Mouse (Mus musculus): ENCODE data around the gene Sun2. TPM values are rescaled to one million over a fixed set of nuclear protein-coding genes. Genes with fewer than 3 reads are reported as not detected.

Gene Sun2
- polyA plus RNA-seq, 1 experiment = 18.5 TPM

GRCm38 (mm10) chr15:79683707-79684465 is 58.5 kb downstream of the Sun2 start:
- Histone ChIP-seq H3K27ac (ENCODE audit: insufficient read depth, low read depth, low read length) (peak overlapping the region; percentile 39; the same call in 1 of the 2 replicates), H3K4me3 (ENCODE audit: low read depth, low read length) (0 out of 2 replicates have a peak overlapping the region, but pooled peaks have one; percentile 9), H3K27me3 (ENCODE audit: control insufficient read depth, insufficient read depth, low read length) (no peaks in the 10 kb centered on the region), H3K4me1 (ENCODE audit: control insufficient read depth, insufficient read depth, insufficient read length, low read length) (peaks cover 30% of the 10 kb centered on the region; the same call in 1 of the 2 replicates), H3K36me3 (ENCODE audit: control insufficient read depth, insufficient read depth, low read length) (0 out of 2 replicates have a peak, but pooled peaks cover 2% of the 10 kb centered on the region)
- TF ChIP-seq POLR2A (IDR thresholded peaks at IDR 0.05; ENCODE audit: low read depth, low read length) (no peak), CTCF (IDR thresholded peaks at IDR 0.05; ENCODE audit: extremely low read depth, insufficient read length, insufficient replicate concordance, low read depth, low read length) (no peak)
- 31% methylated on average over 19 of the region's 19 CpGs for WGBS

DNA sequence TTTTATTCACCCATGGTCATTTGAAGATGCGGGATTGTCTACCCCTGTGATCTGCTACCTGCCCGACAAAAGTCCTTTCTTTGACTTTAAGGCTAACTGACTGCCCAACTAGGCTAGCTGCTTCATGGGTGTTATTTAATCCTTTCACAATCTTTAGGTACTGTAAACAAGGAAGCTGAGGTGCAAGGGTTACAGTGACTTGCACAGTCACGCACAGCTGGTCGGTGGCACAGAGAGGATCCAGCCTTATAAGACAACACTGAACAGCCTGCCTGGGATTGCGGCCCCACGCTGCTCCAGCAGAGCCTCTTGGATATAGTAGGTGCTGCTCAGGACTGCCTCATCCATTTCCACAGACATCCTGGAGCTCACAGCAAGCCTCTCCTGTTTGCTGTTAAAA is 59.2 kb downstream of the Sun2 start:
- H3K4me3 ChIP-seq (ENCODE audit: low read depth, low read length) = no peak overlapping the region
- TF ChIP-seq CTCF (IDR thresholded peaks at IDR 0.05; ENCODE audit: extremely low read depth, insufficient read length, insufficient replicate concordance, low read depth, low read length) = no peak
- no peak for TF ChIP-seq POLR2A (IDR thresholded peaks at IDR 0.05; ENCODE audit: low read depth, low read length)
- H3K27me3 ChIP-seq (ENCODE audit: control insufficient read depth, insufficient read depth, low read length) = no peaks in the 10 kb centered on the region
- 36% methylated on average over 6 of the region's 6 CpGs for WGBS
- H3K27ac ChIP-seq (ENCODE audit: insufficient read depth, low read depth, low read length) = peak overlapping the region; percentile 36; the same call in 1 of the 2 replicates
- 0 out of 2 replicates have a peak, but pooled peaks cover 2% of the 10 kb centered on the region for H3K36me3 ChIP-seq (ENCODE audit: control insufficient read depth, insufficient read depth, low read length)
- H3K4me1 ChIP-seq (ENCODE audit: control insufficient read depth, insufficient read depth, insufficient read length, low read length) = peaks cover 28% of the 10 kb centered on the region; the same call in 1 of the 2 replicates

DNA sequence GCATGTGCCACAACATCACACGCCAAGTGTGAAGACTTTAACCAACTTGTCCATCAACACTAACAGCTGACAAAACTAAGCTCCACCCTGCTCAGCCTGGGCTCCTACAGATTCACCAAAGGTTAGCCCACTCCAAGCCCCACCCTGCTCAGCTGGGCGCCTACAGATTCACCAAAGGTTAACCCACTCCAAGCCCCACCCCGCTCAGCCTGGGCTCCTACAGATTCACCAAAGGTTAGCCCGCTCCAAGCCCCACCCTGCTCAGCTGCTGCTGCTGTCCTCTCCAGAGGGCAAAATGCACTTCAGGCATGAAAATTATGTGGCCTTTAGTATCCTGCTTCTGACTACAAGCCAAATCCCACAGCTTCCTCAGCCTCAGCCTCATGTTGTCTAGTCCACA is 60.4 kb downstream of the Sun2 start:
- Histone ChIP-seq H3K27ac (ENCODE audit: insufficient read depth, low read depth, low read length) (peak overlapping the region; percentile 32; the same call in 1 of the 2 replicates), H3K4me3 (ENCODE audit: low read depth, low read length) (no peak overlapping the region), H3K27me3 (ENCODE audit: control insufficient read depth, insufficient read depth, low read length) (no peaks in the 10 kb centered on the region), H3K36me3 (ENCODE audit: control insufficient read depth, insufficient read depth, low read length) (0 out of 2 replicates have a peak, but pooled peaks cover 2% of the 10 kb centered on the region), H3K4me1 (ENCODE audit: control insufficient read depth, insufficient read depth, insufficient read length, low read length) (peaks cover 28% of the 10 kb centered on the region; the same call in 1 of the 2 replicates)
- WGBS = 56% methylated on average over 4 of the region's 4 CpGs
- no peak for TF ChIP-seq POLR2A (IDR thresholded peaks at IDR 0.05; ENCODE audit: low read depth, low read length)
- no peak for TF ChIP-seq CTCF (IDR thresholded peaks at IDR 0.05; ENCODE audit: extremely low read depth, insufficient read length, insufficient replicate concordance, low read depth, low read length)

- no peaks in the 10 kb centered on the region for H3K27me3 ChIP-seq (ENCODE audit: control insufficient read depth, insufficient read depth, low read length)
- H3K4me3 ChIP-seq (ENCODE audit: low read depth, low read length) = no peak overlapping the region
- peaks cover 6% of the 10 kb centered on the region; the same call in 1 of the 2 replicates for H3K4me1 ChIP-seq (ENCODE audit: control insufficient read depth, insufficient read depth, insufficient read length, low read length)
- no peak overlapping the region for H3K27ac ChIP-seq (ENCODE audit: insufficient read depth, low read depth, low read length)
- TF ChIP-seq POLR2A (IDR thresholded peaks at IDR 0.05; ENCODE audit: low read depth, low read length) = no peak
- TF ChIP-seq CTCF (IDR thresholded peaks at IDR 0.05; ENCODE audit: extremely low read depth, insufficient read length, insufficient replicate concordance, low read depth, low read length) = no peak
- peaks cover 28% of the 10 kb centered on the region for H3K36me3 ChIP-seq (ENCODE audit: control insufficient read depth, insufficient read depth, low read length)
- WGBS = 58% methylated on average over 2 of the region's 2 CpGs
These were observed 64.4 kb downstream of the Sun2 start for GRCm38 (mm10) chr15:79677936-79678335.

Other genes starting within 250 kb of the Sun2 start
- gene Kcnj4, start 237.3 kb downstream of the Sun2 start, polyA plus RNA-seq (2012; rRNA removed) = not detected in 2 replicates
- 9.0 and 10.5 TPM in 2 replicates for gene Kdelr3, start 226.1 kb downstream of the Sun2 start, polyA plus RNA-seq (2012; rRNA removed)
- 66.0 and 108 TPM in 2 replicates for gene Ddx17, start 195.8 kb downstream of the Sun2 start, polyA plus RNA-seq (2012; rRNA removed)
- 0.08 TPM in 1 of 2 replicates, not detected in the other for gene Dmc1, start 137.4 kb downstream of the Sun2 start, polyA plus RNA-seq (2012; rRNA removed)
- 0.06 and 0.25 TPM in 2 replicates for gene Fam227a, start 83.6 kb downstream of the Sun2 start, polyA plus RNA-seq (2012; rRNA removed)
- gene Cby1, start 83.3 kb downstream of the Sun2 start, polyA plus RNA-seq (2012; rRNA removed) = 3.1 and 5.6 TPM in 2 replicates
- 13.8 and 21.7 TPM in 2 replicates for gene Tomm22, start 71.7 kb downstream of the Sun2 start, polyA plus RNA-seq (2012; rRNA removed)
- gene Josd1, start 54.6 kb downstream of the Sun2 start, polyA plus RNA-seq (2012; rRNA removed) = 9.5 and 14.2 TPM in 2 replicates
- 18.6 and 34.9 TPM in 2 replicates for gene Gtpbp1, start 51.7 kb downstream of the Sun2 start, polyA plus RNA-seq (2012; rRNA removed)
- gene Dnal4, start 35.3 kb upstream of the Sun2 start, polyA plus RNA-seq (2012; rRNA removed) = 8.6 and 18.7 TPM in 2 replicates
- gene Nptxr, start 62.2 kb upstream of the Sun2 start, polyA plus RNA-seq (2012; rRNA removed) = 1.0 and 1.3 TPM in 2 replicates
- 0.23 and 0.63 TPM in 2 replicates for gene Npcd, start 91.7 kb upstream of the Sun2 start, polyA plus RNA-seq (2012; rRNA removed)
- gene Cbx6, start 92.2 kb upstream of the Sun2 start, polyA plus RNA-seq (2012; rRNA removed) = 11.1 and 19.9 TPM in 2 replicates
- 9.3 and 21.1 TPM in 2 replicates for gene Apobec3, start 149.1 kb upstream of the Sun2 start, polyA plus RNA-seq (2012; rRNA removed)
- gene Cbx7, start 228.6 kb upstream of the Sun2 start, polyA plus RNA-seq (2012; rRNA removed) = 9.9 and 32.8 TPM in 2 replicates

Data from small intestine, adult 2 months (tissue).